Mouse (Mus musculus) heart, embryonic 16.5 days (tissue): Measurements from ENCODE around the gene Myh9. TPM values are rescaled to one million over a fixed set of nuclear protein-coding genes. Genes with fewer than 3 reads are reported as not detected.
"Not testable (repeated sequence)": the region's sequence is repeated elsewhere in the genome, so short reads cannot be mapped to it uniquely, and the experiment has no call there.

ENCODE experiments used
- ATAC-seq: fragments of 200-750 bp; cut with Nextera tagmentation; replicated peaks from 2 replicates; pipeline ENCODE4 v1.8.0; 2017; ENCODE audit warnings: moderate number of reproducible peaks; ENCODE audit not compliant: insufficient read depth, low FRiP score; ENCODE audit errors: extremely low read depth
- H3K27ac ChIP-seq: fragments of 300-500 bp; sonication (generic); 2 replicates; pipeline ENCODE4 v1.5.1; 2014; ENCODE audit warnings: mild to moderate bottlenecking, low read length, control low read depth, moderate library complexity
- H3K27me3 ChIP-seq: fragments of 300-500 bp; sonication (generic); 2 replicates; pipeline ENCODE4 v1.6.1; 2014; ENCODE audit warnings: low read length, mixed read lengths; ENCODE audit not compliant: control insufficient read depth, insufficient read depth
- H3K36me3 ChIP-seq: fragments of 300-500 bp; sonication (generic); 2 replicates; pipeline ENCODE4 v1.6.1; 2014; ENCODE audit not compliant: control insufficient read depth, insufficient read depth
- H3K4me1 ChIP-seq: fragments of 300-500 bp; sonication (generic); 2 replicates; pipeline ENCODE4 v1.6.1; 2014; ENCODE audit warnings: low read length, mixed read lengths; ENCODE audit not compliant: control insufficient read depth, insufficient read depth
- H3K4me2 ChIP-seq: fragments of 300-500 bp; sonication (generic); 2 replicates; pipeline ENCODE4 v1.6.1; 2014; ENCODE audit warnings: low read depth, mild to moderate bottlenecking, control low read depth, low read length
- H3K4me3 ChIP-seq: fragments of 300-500 bp; sonication (generic); 2 replicates; pipeline ENCODE4 v1.5.1; 2014; ENCODE audit warnings: mild to moderate bottlenecking, control low read depth, low read length
- H3K9ac ChIP-seq: fragments of 300-500 bp; sonication (generic); 2 replicates; pipeline ENCODE4 v1.6.1; 2014; ENCODE audit warnings: low read length, control low read depth
- H3K9me3 ChIP-seq: fragments of 300-500 bp; sonication (generic); replicated peaks from 2 replicates; pipeline ENCODE4 v1.6.1; 2016; ENCODE audit warnings: low read length; ENCODE audit not compliant: control insufficient read depth
- WGBS: fragments of 180-500 bp; shearing (Covaris S2); extraction: QIAGEN DNeasy Blood & Tissue Kit; methylation state at CpG from one replicate; pipeline ENCODE4 v1.1.7; 2014; 5-methylcytosine and 5-hydroxymethylcytosine counted together
- polyA plus RNA-seq: library from polyadenylated mRNA; unstranded; fragments of >200 nt; fragmentation: Nextera tagmentation; extraction: Ambion mirVana; gene quantifications from 2 replicates; pipeline ENCODE4 v1.2.1, GENCODE M21; 2015

Gene Myh9
- polyA plus RNA-seq, 1 experiment from 2014 or later: 22.8 TPM

- no peak overlapping the region for H3K27ac ChIP-seq
- ATAC-seq: no peak
Measured at GRCm38 (mm10) chr15:77874310-77874709, 32.3 kb upstream of the Myh9 start.

GRCm38 (mm10) chr15:77873564-77873963 is 31.6 kb upstream of the Myh9 start:
- Histone ChIP-seq H3K9ac (no peak overlapping the region), H3K27me3 (no peaks in the 10 kb centered on the region), H3K4me1 (no peaks in the 10 kb centered on the region), H3K36me3 (no peaks in the 10 kb centered on the region), H3K4me2 (no peak overlapping the region), H3K4me3 (no peak overlapping the region), H3K27ac (no peak overlapping the region), H3K9me3 (no peaks in the 10 kb centered on the region)
- WGBS: 49% methylated on average over 2 of the region's 2 CpGs
- ATAC-seq: no peak

More at GRCm38 (mm10) chr15:77874310-77874709, 32.3 kb upstream of the Myh9 start:
- no peaks in the 10 kb centered on the region for H3K9me3 ChIP-seq
- no peak overlapping the region for H3K4me3 ChIP-seq
- no peaks in the 10 kb centered on the region for H3K27me3 ChIP-seq
- no peaks in the 10 kb centered on the region for H3K36me3 ChIP-seq
- H3K4me1 ChIP-seq: no peaks in the 10 kb centered on the region
- no peak overlapping the region for H3K4me2 ChIP-seq
- H3K9ac ChIP-seq: no peak overlapping the region
- 61% methylated on average over 4 of the region's 4 CpGs for WGBS

- ATAC-seq: no peak
- Histone ChIP-seq H3K27me3 (no peaks in the 10 kb centered on the region), H3K4me1 (no peaks in the 10 kb centered on the region), H3K36me3 (no peaks in the 10 kb centered on the region), H3K4me2 (no peak overlapping the region), H3K4me3 (no peak overlapping the region), H3K27ac (no peak overlapping the region), H3K9ac (no peak overlapping the region), H3K9me3 (no peaks in the 10 kb centered on the region)
- 81% methylated on average over 3 of the region's 3 CpGs for WGBS
Measured at GRCm38 (mm10) chr15:77872996-77873395, 31.0 kb upstream of the Myh9 start.

- Histone ChIP-seq H3K27ac (no peak overlapping the region), H3K4me1 (no peaks in the 10 kb centered on the region)
Measured at GRCm38 (mm10) chr15:77868340-77868739, 26.4 kb upstream of the Myh9 start.

GRCm38 (mm10) chr15:77867231-77867968 is 25.4 kb upstream of the Myh9 start:
- not testable (repeated sequence) for H3K9me3 ChIP-seq, H3K4me1 ChIP-seq, H3K9ac ChIP-seq, H3K27me3 ChIP-seq, ATAC-seq, H3K4me3 ChIP-seq, H3K27ac ChIP-seq, H3K36me3 ChIP-seq, H3K4me2 ChIP-seq
- WGBS: 72% methylated on average over 8 of the region's 10 CpGs

More at GRCm38 (mm10) chr15:77868340-77868739, 26.4 kb upstream of the Myh9 start:
- no peaks in the 10 kb centered on the region for H3K9me3 ChIP-seq
- WGBS: 88% methylated on average over 5 of the region's 5 CpGs
- H3K9ac ChIP-seq: no peak overlapping the region
- no peak overlapping the region for H3K4me3 ChIP-seq
- ATAC-seq: no peak
- no peaks in the 10 kb centered on the region for H3K36me3 ChIP-seq
- H3K4me2 ChIP-seq: no peak overlapping the region
- H3K27me3 ChIP-seq: no peaks in the 10 kb centered on the region

- no peak for ATAC-seq
- H3K9ac ChIP-seq: no peak overlapping the region
Measured at GRCm38 (mm10) chr15:77866583-77867220, 24.7 kb upstream of the Myh9 start.

GRCm38 (mm10) chr15:77864063-77864758 is 22.2 kb upstream of the Myh9 start:
- no peak overlapping the region for H3K4me3 ChIP-seq
- no peak overlapping the region for H3K9ac ChIP-seq
- no peaks in the 10 kb centered on the region for H3K36me3 ChIP-seq
- H3K27me3 ChIP-seq: no peaks in the 10 kb centered on the region
- no peak overlapping the region for H3K27ac ChIP-seq
- no peak for ATAC-seq
- H3K4me2 ChIP-seq: no peak overlapping the region
- WGBS: 77% methylated on average over 9 of the region's 9 CpGs
- no peaks in the 10 kb centered on the region for H3K9me3 ChIP-seq
- no peaks in the 10 kb centered on the region for H3K4me1 ChIP-seq

More at GRCm38 (mm10) chr15:77866583-77867220, 24.7 kb upstream of the Myh9 start:
- no peak overlapping the region for H3K27ac ChIP-seq
- H3K4me1 ChIP-seq: no peaks in the 10 kb centered on the region
- no peaks in the 10 kb centered on the region for H3K27me3 ChIP-seq
- no peak overlapping the region for H3K4me3 ChIP-seq
- no peaks in the 10 kb centered on the region for H3K9me3 ChIP-seq
- no peaks in the 10 kb centered on the region for H3K36me3 ChIP-seq
- no peak overlapping the region for H3K4me2 ChIP-seq
- 48% methylated on average over 11 of the region's 11 CpGs for WGBS

- H3K4me2 ChIP-seq: no peak overlapping the region
- WGBS: 79% methylated on average over 22 of the region's 22 CpGs
- H3K27me3 ChIP-seq: no peaks in the 10 kb centered on the region
- no peak for ATAC-seq
- H3K4me3 ChIP-seq: no peak overlapping the region
- H3K9ac ChIP-seq: no peak overlapping the region
- H3K9me3 ChIP-seq: no peaks in the 10 kb centered on the region
- H3K36me3 ChIP-seq: no peaks in the 10 kb centered on the region
- H3K27ac ChIP-seq: no peak overlapping the region
- H3K4me1 ChIP-seq: no peaks in the 10 kb centered on the region
Measured at GRCm38 (mm10) chr15:77862991-77863972, 21.3 kb upstream of the Myh9 start.
